Mouse (Mus musculus): Measurements from ENCODE around the gene Pls3. TPM values are rescaled to one million over a fixed set of nuclear protein-coding genes. Genes with fewer than 3 reads are reported as not detected.

The Pls3 gene
- 0.03 and 0.15 TPM in 2 replicates for polyA plus RNA-seq (2012)

DNA sequence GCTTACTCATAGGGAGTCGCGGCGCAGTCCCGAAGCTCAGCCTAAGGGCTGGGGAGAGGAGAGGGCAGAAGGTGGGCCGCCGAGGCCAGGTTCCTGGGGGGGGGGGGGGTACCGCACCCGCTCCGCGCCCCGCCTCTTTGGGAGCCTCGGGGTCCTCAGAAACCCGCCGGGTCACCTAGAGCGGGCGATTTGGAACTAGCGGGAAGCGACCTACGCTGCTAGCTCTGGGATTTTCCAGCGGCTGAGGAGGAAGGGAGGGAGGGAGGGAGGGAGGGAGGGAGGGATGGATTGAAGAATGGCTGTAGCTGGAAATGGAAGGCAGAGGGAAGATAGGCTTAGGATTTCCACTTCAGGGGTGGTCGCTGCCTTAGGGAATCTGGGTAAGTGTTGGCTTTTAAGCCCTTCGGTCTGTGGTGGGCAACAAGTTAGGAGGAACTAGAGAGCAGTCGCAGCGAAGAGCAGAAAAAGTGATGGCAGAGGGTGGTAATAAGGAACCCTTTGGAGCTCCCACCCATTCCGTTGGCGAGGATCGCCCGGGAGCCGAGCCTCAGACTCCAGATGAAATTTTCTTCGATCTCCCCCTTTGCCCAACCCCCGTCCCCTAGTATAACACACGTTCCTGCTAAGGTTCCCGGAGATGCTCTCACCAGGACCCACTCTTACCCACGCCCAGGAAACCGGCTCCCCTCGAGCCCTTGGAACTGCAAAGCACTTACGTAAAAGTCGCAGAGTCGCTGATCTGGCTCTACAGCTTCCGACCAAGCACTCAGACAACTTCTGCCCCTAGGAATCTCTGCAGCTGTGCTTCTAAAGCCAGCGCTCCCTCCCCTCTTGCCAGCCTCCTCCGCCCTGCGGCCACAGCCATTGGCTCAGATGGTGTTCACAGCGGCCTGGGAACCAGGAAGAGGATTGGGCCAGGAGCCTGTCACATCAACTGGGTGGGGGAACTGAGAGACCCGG is at the start of gene Pls3:
TSS of gene Pls3 (minus strand) at position 851 of the 960 bp plus-strand sequence.

